Mouse (Mus musculus) bone marrow, adult 2 months (tissue): ENCODE results near the gene Foxc1. TPM values are rescaled to one million over a fixed set of nuclear protein-coding genes. Genes with fewer than 3 reads are reported as not detected.
A peak's percentile ranks its signal among the peaks of the same experiment; 100 is the strongest.

ENCODE experiments used
- H3K27ac ChIP-seq: fragments of 200-500 bp; 2 replicates; pipeline ENCODE4 v1.5.1; 2012; ENCODE audit warnings: low read depth, mild to moderate bottlenecking, control low read depth, inconsistent platforms, low read length; ENCODE audit not compliant: control insufficient read depth, poor library complexity, insufficient read depth
- H3K4me1 ChIP-seq: fragments of 200-500 bp; 2 replicates; pipeline ENCODE4 v1.6.1; 2011; ENCODE audit warnings: low read length; ENCODE audit not compliant: control insufficient read depth, insufficient read depth
- H3K4me3 ChIP-seq: fragments of 200-500 bp; replicated peaks from 2 replicates; pipeline ENCODE3; 2011; ENCODE audit warnings: mild to moderate bottlenecking, low read depth, low read length, control low read depth; ENCODE audit not compliant: control insufficient read depth
- CTCF ChIP-seq: fragments of 200-500 bp; IDR thresholded peaks from 2 replicates; pipeline ENCODE4 v1.5.1; 2011; ENCODE audit warnings: low read length, control low read depth; ENCODE audit not compliant: control insufficient read depth, insufficient read depth
- POLR2A ChIP-seq: fragments of 200-500 bp; IDR thresholded peaks from 2 replicates; pipeline ENCODE4 v1.6.1; 2011; ENCODE audit warnings: low read depth, mild to moderate bottlenecking, control low read depth, low read length, borderline replicate concordance; ENCODE audit not compliant: control insufficient read depth
- WGBS: fragments of 180-500 bp; shearing (Covaris S2); methylation state at CpG from one replicate; pipeline ENCODE4 v1.1.7; 2018; 5-methylcytosine and 5-hydroxymethylcytosine counted together
- polyA plus RNA-seq: library from polyadenylated mRNA; stranded (reverse); fragments of >200 nt; gene quantifications from 2 replicates; pipeline ENCODE4 v1.2.4, GENCODE M21; 2011; ENCODE audit warnings: low replicate concordance; ENCODE audit not compliant: missing spikeins, insufficient read depth, insufficient read length

The Foxc1 gene
- polyA plus RNA-seq, 1 experiment: 3.8 TPM

GRCm38 (mm10) chr13:31803166-31804093 lies 3.0 kb upstream of the Foxc1 start:
- no peak for TF ChIP-seq CTCF
- no peak for TF ChIP-seq POLR2A
- peaks cover 2% of the 10 kb centered on the region; the same call in 1 of the 2 replicates for H3K4me1 ChIP-seq
- WGBS: 10% methylated on average over 31 of the region's 31 CpGs
- H3K27ac ChIP-seq: no peak overlapping the region
- no peak overlapping the region for H3K4me3 ChIP-seq

- WGBS: 13% methylated on average over 7 of the region's 7 CpGs
- Histone ChIP-seq H3K4me3 (no peak overlapping the region), H3K27ac (no peak overlapping the region), H3K4me1 (peaks cover 2% of the 10 kb centered on the region; the same call in 1 of the 2 replicates)
- TF ChIP-seq CTCF (no peak), POLR2A (no peak)
Observed at GRCm38 (mm10) chr13:31804571-31804970, 1.9 kb upstream of the Foxc1 start.

DNA sequence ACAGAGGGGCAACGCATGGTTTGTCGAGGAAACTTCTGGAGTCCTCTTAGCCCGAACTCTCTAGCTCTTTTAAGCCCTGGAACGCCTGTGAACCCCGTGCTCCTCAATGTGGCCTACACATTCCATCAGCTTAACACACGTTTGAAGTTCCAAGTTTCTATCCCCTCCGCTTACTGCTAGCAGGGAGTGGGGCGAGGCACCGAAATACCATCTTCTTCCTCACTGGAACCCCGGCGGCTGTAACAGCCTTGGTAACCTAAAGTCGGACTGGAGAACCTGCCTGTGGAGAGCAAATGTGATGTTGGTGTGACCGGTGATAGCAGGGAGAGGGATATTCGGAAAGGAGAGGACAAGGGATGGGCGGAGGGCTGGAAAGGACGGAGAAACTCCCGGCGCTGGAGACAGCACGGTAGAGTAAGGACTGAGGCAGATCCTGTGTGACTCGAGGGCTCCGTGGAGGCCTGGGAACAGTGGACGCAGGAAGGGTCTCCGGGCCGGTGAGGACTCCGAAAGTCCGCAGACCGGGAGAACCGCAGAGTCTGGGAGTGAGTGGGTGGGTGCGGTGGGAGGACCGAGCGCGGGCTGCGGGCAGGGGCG lies 504 bp upstream of the Foxc1 start:
- 6% methylated on average over 33 of the region's 34 CpGs for WGBS
- no peak for TF ChIP-seq CTCF
- no peak for TF ChIP-seq POLR2A
- Histone ChIP-seq H3K4me3 (no peak overlapping the region), H3K27ac (no peak overlapping the region; the same call in 1 of the 2 replicates), H3K4me1 (peaks cover 2% of the 10 kb centered on the region; the same call in 1 of the 2 replicates)

DNA sequence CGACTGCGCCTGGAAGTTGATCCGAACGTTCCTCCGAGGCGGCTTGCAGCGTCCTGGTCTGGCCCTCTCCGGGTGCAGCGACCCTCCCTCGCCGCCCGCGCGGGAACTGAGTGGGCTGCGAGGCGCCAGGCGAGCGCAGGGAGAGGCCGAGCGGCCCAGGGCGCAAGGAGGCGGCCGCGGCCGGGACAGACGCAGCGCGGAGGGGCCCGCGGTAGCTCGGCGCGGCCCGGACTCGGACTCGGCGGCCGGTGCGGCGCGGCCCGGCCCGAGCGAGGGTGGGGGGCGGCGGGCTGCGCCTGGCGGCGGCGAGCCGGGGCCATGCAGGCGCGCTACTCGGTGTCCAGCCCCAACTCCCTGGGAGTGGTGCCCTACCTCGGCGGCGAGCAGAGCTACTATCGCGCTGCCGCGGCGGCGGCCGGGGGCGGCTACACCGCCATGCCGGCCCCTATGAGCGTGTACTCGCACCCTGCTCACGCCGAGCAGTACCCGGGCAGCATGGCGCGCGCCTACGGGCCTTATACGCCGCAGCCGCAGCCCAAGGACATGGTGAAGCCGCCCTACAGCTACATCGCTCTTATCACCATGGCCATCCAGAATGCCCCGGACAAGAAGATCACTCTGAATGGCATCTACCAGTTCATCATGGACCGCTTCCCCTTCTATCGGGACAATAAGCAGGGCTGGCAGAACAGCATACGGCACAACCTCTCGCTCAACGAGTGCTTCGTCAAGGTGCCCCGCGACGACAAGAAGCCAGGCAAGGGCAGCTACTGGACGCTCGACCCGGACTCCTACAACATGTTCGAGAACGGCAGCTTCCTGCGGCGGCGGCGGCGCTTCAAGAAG lies 680 bp downstream of the Foxc1 start:
- Histone ChIP-seq H3K27ac (no peak overlapping the region; the same call in 1 of the 2 replicates), H3K4me1 (peaks cover 2% of the 10 kb centered on the region; the same call in 1 of the 2 replicates)
- WGBS: 2% methylated on average over 101 of the region's 101 CpGs

GRCm38 (mm10) chr13:31807736-31808115 lies 1.3 kb downstream of the Foxc1 start:
- H3K4me3 ChIP-seq: no peak overlapping the region
- peaks cover 2% of the 10 kb centered on the region; the same call in 1 of the 2 replicates for H3K4me1 ChIP-seq
- peak overlapping the region; percentile 55; the same call in 1 of the 2 replicates for H3K27ac ChIP-seq
- TF ChIP-seq POLR2A (no peak), CTCF (no peak)
- WGBS: 3% methylated on average over 47 of the region's 47 CpGs

More for the DNA sequence above, 680 bp downstream of the Foxc1 start:
- peak overlapping the region; percentile 45 for H3K4me3 ChIP-seq
- TF ChIP-seq CTCF (no peak), POLR2A (no peak)

- TF ChIP-seq CTCF: no peak
- TF ChIP-seq POLR2A: no peak
- Histone ChIP-seq H3K4me1 (peaks cover 2% of the 10 kb centered on the region; the same call in 1 of the 2 replicates), H3K4me3 (peak overlapping the region; percentile 43), H3K27ac (peak overlapping the region; percentile 55; the same call in 1 of the 2 replicates)
- 1% methylated on average over 68 of the region's 73 CpGs for WGBS
Observed at GRCm38 (mm10) chr13:31808116-31808803, 1.8 kb downstream of the Foxc1 start.

DNA sequence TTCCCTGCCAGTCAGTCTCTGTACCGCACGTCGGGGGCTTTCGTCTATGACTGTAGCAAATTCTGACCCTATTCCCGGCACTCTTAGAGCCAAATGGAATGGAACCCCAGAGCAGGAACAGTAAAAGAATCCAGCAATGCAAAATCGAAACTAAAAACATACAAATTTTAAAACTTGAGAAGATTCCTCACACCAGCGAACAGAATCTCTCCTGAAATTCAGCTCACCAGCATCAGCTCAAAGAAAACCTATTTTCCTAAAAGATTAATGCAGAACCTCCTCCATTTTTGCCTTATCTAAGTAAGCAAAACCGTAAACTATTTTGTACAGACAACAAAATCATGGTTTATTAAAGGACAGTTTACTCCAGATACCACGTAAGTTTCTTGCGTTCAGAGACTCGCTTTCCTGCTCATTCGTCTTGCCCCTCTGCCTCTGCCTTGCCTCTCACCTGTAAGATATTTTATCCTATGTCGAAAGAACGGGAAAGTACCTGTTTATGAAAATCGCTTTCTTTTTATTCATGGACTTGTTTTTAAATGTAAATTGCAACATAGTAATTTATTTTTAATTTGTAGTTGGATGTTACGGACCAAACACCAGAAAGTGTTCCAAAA lies 2.5 kb downstream of the Foxc1 start:
- peaks cover 2% of the 10 kb centered on the region; the same call in 1 of the 2 replicates for H3K4me1 ChIP-seq
- H3K4me3 ChIP-seq: peak overlapping the region; percentile 43
- no peak for TF ChIP-seq CTCF
- no peak for TF ChIP-seq POLR2A
- WGBS: 9% methylated on average over 16 of the region's 16 CpGs
- no peak overlapping the region for H3K27ac ChIP-seq
